Comparison of ENCODE assay signal across 29 mouse cellular contexts in genomic region chr11:6862185-6862584, GRCm38 (mm10). TPM values are rescaled to one million over a fixed set of nuclear protein-coding genes. Genes with fewer than 3 reads are reported as not detected.
DNase-seq lines count a peak whose midpoint lies in the region; ATAC-seq and TF ChIP-seq lines count a peak whose summit lies in the region.
"Had no signal": no experiment of that assay in that cellular context is flagged by ENCODE, and none has a peak within 500 bp of the region (broad histone marks: within the 10 kb centered on the region; RNA-seq: fewer than 3 reads in every experiment).

No protein-coding gene starts in this region.

- H3K4me2 ChIP-seq in midbrain, embryonic 11.5 days: no peak overlapping the region
- no peak overlapping the region for H3K4me2 ChIP-seq in midbrain, postnatal 0 days (ENCODE audit: low read depth, low read length, poor library complexity, severe bottlenecking)
- H3K4me2 ChIP-seq: embryonic facial prominence, embryonic 13.5 days; embryonic facial prominence, embryonic 15.5 days; forebrain, embryonic 12.5 days; forebrain, embryonic 15.5 days had no signal

- peak; percentile 57; the same call in 1 of the 2 replicates for ATAC-seq in frontal cortex, adult (ENCODE audit: low TSS enrichment)
- ATAC-seq in midbrain, embryonic 11.5 days (ENCODE audit: low FRiP score): no peak
- ATAC-seq in midbrain, postnatal 0 days (ENCODE audit: low FRiP score): no peak
- ATAC-seq: activated CD4-positive, CD25-positive, alpha-beta regulatory T cell, adult 4 months; CD4-positive, CD25-positive, alpha-beta regulatory T cell, adult 4 months; forebrain, embryonic 15.5 days; Patski had no signal

- H3K4me3 ChIP-seq in midbrain, embryonic 11.5 days (ENCODE audit: low read depth, low read length): no peak overlapping the region
- no peak overlapping the region for H3K4me3 ChIP-seq in midbrain, postnatal 0 days (ENCODE audit: low read depth, low read length)
- H3K4me3 ChIP-seq: embryonic facial prominence, embryonic 13.5 days; embryonic facial prominence, embryonic 15.5 days; erythroblast, embryonic 14.5 days; forebrain, embryonic 10.5 days; forebrain, embryonic 12.5 days; forebrain, embryonic 15.5 days had no signal

- WGBS in midbrain, embryonic 11.5 days: 83% methylated on average over 3 of the region's 3 CpGs
- 88% methylated on average over 3 of the region's 3 CpGs for WGBS in midbrain, postnatal 0 days

- no peaks in the 10 kb centered on the region for H3K36me3 ChIP-seq in midbrain, embryonic 11.5 days (ENCODE audit: control insufficient read depth, insufficient read depth, low read length)
- no peaks in the 10 kb centered on the region for H3K36me3 ChIP-seq in midbrain, postnatal 0 days (ENCODE audit: insufficient read depth, low read length)
- H3K36me3 ChIP-seq: embryonic facial prominence, embryonic 13.5 days; embryonic facial prominence, embryonic 15.5 days; forebrain, embryonic 10.5 days; forebrain, embryonic 12.5 days; forebrain, embryonic 15.5 days; G1E had no signal

- peaks cover 15% of the 10 kb centered on the region for H3K4me1 ChIP-seq in midbrain, embryonic 11.5 days (ENCODE audit: control insufficient read depth, insufficient read depth, low read length)
- H3K4me1 ChIP-seq in midbrain, postnatal 0 days (ENCODE audit: insufficient read depth, low read length): no peaks in the 10 kb centered on the region
- H3K4me1 ChIP-seq: embryonic facial prominence, embryonic 13.5 days; embryonic facial prominence, embryonic 15.5 days had no signal

- no peak for TF ChIP-seq CTCF in midbrain, postnatal 0 days (IDR thresholded peaks at IDR 0.05)

- no peak overlapping the region for H3K9ac ChIP-seq in midbrain, embryonic 11.5 days (ENCODE audit: low read length)
- H3K9ac ChIP-seq in midbrain, postnatal 0 days (replicated peaks; ENCODE audit: low read length, poor library complexity, severe bottlenecking): no peak overlapping the region
- H3K9ac ChIP-seq: embryonic facial prominence, embryonic 13.5 days; embryonic facial prominence, embryonic 15.5 days; forebrain, embryonic 12.5 days; forebrain, embryonic 15.5 days had no signal

- H3K27ac ChIP-seq in midbrain, embryonic 11.5 days (ENCODE audit: low read depth, low read length): no peak overlapping the region
- H3K27ac ChIP-seq in midbrain, postnatal 0 days (ENCODE audit: low read depth, low read length): no peak overlapping the region
- H3K27ac ChIP-seq: embryonic facial prominence, embryonic 13.5 days; embryonic facial prominence, embryonic 15.5 days; forebrain, embryonic 10.5 days; forebrain, embryonic 12.5 days; forebrain, embryonic 15.5 days had no signal

- DNase-seq in frontal cortex, postnatal 25 days (ENCODE audit: low spot score in 2 of 2): no peak
- peak; percentile 19 for DNase-seq in midbrain, embryonic 11.5 days (ENCODE audit: low spot score, missing footprints)
- no peak for DNase-seq in midbrain, postnatal 0 days (ENCODE audit: low spot score)
- peak; percentile 29 for DNase-seq in telencephalon, adult 2 months (ENCODE audit: low read depth, low spot score)
- no peak for DNase-seq in B cell, adult 2 months
- DNase-seq: adrenal gland, adult 8-10 months; adrenal gland, postnatal 14 days; adrenal gland, postnatal 36 days; cerebellum, adult 11 months; cerebellum, adult 8-10 months; cerebellum, adult 9-11 months; cerebellum, postnatal 36 days; embryo, embryonic 11 days had no signal

- H3K9me3 ChIP-seq in midbrain, embryonic 11.5 days (ENCODE audit: control insufficient read depth, low read length): no peaks in the 10 kb centered on the region
- no peaks in the 10 kb centered on the region for H3K9me3 ChIP-seq in midbrain, postnatal 0 days (ENCODE audit: low read length)
- H3K9me3 ChIP-seq: embryonic facial prominence, embryonic 13.5 days; embryonic facial prominence, embryonic 15.5 days; forebrain, embryonic 10.5 days; forebrain, embryonic 12.5 days; forebrain, embryonic 15.5 days; G1E had no signal

- no peaks in the 10 kb centered on the region for H3K27me3 ChIP-seq in midbrain, embryonic 11.5 days (ENCODE audit: control insufficient read depth, insufficient read depth, low read length)
- H3K27me3 ChIP-seq in midbrain, postnatal 0 days (ENCODE audit: insufficient read depth, low read length): no peaks in the 10 kb centered on the region
- H3K27me3 ChIP-seq: embryonic facial prominence, embryonic 13.5 days; embryonic facial prominence, embryonic 15.5 days; forebrain, embryonic 12.5 days; forebrain, embryonic 15.5 days; Patski had no signal

RNA-seq across cellular contexts. Expression of gene Gm11983, which starts 24.7 kb away (rescaled TPM):
- not detected in 2 replicates for polyA plus RNA-seq in midbrain, embryonic 11.5 days (2014; fragmentation: Nextera tagmentation; extraction: Ambion mirVana)
- not detected in 2 replicates for total RNA-seq in midbrain, postnatal 0 days (2014; rRNA removed)
- not detected in 2 replicates for polyA plus RNA-seq in midbrain, postnatal 0 days (2015; fragmentation: Nextera tagmentation; extraction: Ambion mirVana)
- total RNA-seq: adrenal gland, adult 18-20 months; adrenal gland, adult 8-10 months; adrenal gland, postnatal 14 days; adrenal gland, postnatal 36 days; CH12.LX; common myeloid progenitor, adult 5-6 weeks had no signal
- polyA plus RNA-seq: activated CD4-positive, CD25-positive, alpha-beta regulatory T cell, adult 4 months; brain, embryonic 14.5 days; CD4-positive, CD25-positive, alpha-beta regulatory T cell, adult 4 months; embryonic facial prominence, embryonic 11.5 days; embryonic facial prominence, embryonic 13.5 days; embryonic facial prominence, embryonic 15.5 days; erythroblast, embryonic 14.5 days; forebrain, embryonic 10.5 days; forebrain, embryonic 12.5 days; forebrain, embryonic 15.5 days; G1E; Patski had no signal

Comparison
In these comparisons a context has a peak if more than half of its experiments do, and no peak if none do; other contexts are left out.
1. DNase-seq: peak in midbrain, embryonic 11.5 days (single experiment) and telencephalon, adult 2 months (single experiment); none in frontal cortex, postnatal 25 days (0 of 2), midbrain, postnatal 0 days (single experiment) and B cell, adult 2 months (0 of 2).